Mouse (Mus musculus): Measurements from ENCODE around the gene Adamts16.

The Adamts16 gene

GRCm38 (mm10) chr13:70767462-70767861 is 74.1 kb downstream of the Adamts16 start:
- in situ Hi-C loops (cut with MboI, MseI): no loop called here

- in situ Hi-C loops (cut with MboI, MseI): no loop called here
These were observed 76.9 kb downstream of the Adamts16 start for GRCm38 (mm10) chr13:70764682-70765081.

- in situ Hi-C loops (cut with MboI, MseI): no loop called here
These were observed 79.0 kb downstream of the Adamts16 start for GRCm38 (mm10) chr13:70762586-70762985.

- in situ Hi-C loops (cut with MboI, MseI): no loop called here
These were observed 80.3 kb downstream of the Adamts16 start for GRCm38 (mm10) chr13:70761312-70761711.

GRCm38 (mm10) chr13:70760186-70760585 is 81.4 kb downstream of the Adamts16 start:
- in situ Hi-C loops (cut with MboI, MseI): no loop called here

- in situ Hi-C loops (cut with MboI, MseI): no loop called here
These were observed 95.2 kb downstream of the Adamts16 start for GRCm38 (mm10) chr13:70746294-70747008.

- in situ Hi-C loops (cut with MboI, MseI): no loop called here
These were observed 97.1 kb downstream of the Adamts16 start for GRCm38 (mm10) chr13:70744416-70745038.

GRCm38 (mm10) chr13:70742693-70743092 is 98.9 kb downstream of the Adamts16 start:
- in situ Hi-C loops (cut with MboI, MseI): no loop called here

GRCm38 (mm10) chr13:70740281-70741240 is 101.0 kb downstream of the Adamts16 start:
- in situ Hi-C loops (cut with MboI, MseI): no loop called here

GRCm38 (mm10) chr13:70738781-70739180 is 102.8 kb downstream of the Adamts16 start:
- in situ Hi-C loops (cut with MboI, MseI): no loop called here

- in situ Hi-C loops (cut with MboI, MseI): no loop called here
These were observed 105.2 kb downstream of the Adamts16 start for GRCm38 (mm10) chr13:70736409-70736808.

- in situ Hi-C loops (cut with MboI, MseI): no loop called here
These were observed 107.0 kb downstream of the Adamts16 start for GRCm38 (mm10) chr13:70734640-70735039.

- in situ Hi-C loops (cut with MboI, MseI): no loop called here
These were observed 107.7 kb downstream of the Adamts16 start for GRCm38 (mm10) chr13:70733911-70734310.

GRCm38 (mm10) chr13:70733206-70733605 is 108.4 kb downstream of the Adamts16 start:
- in situ Hi-C loops (cut with MboI, MseI): no loop called here

- in situ Hi-C loops (cut with MboI, MseI): no loop called here
These were observed 108.8 kb downstream of the Adamts16 start for GRCm38 (mm10) chr13:70732781-70733180.

GRCm38 (mm10) chr13:70731349-70731748 is 110.3 kb downstream of the Adamts16 start:
- in situ Hi-C loops (cut with MboI, MseI): no loop called here

- in situ Hi-C loops (cut with MboI, MseI): no loop called here
These were observed 111.6 kb downstream of the Adamts16 start for GRCm38 (mm10) chr13:70729996-70730395.

- in situ Hi-C loops (cut with MboI, MseI): no loop called here
These were observed 115.4 kb downstream of the Adamts16 start for GRCm38 (mm10) chr13:70726249-70726648.

- in situ Hi-C loops (cut with MboI, MseI): no loop called here
These were observed 117.0 kb downstream of the Adamts16 start for GRCm38 (mm10) chr13:70724635-70725034.

GRCm38 (mm10) chr13:70724108-70724622 is 117.4 kb downstream of the Adamts16 start:
- in situ Hi-C loops (cut with MboI, MseI): no loop called here

- in situ Hi-C loops (cut with MboI, MseI): no loop called here
These were observed 121.6 kb downstream of the Adamts16 start for GRCm38 (mm10) chr13:70719994-70720393.

GRCm38 (mm10) chr13:70718814-70719213 is 122.8 kb downstream of the Adamts16 start:
- in situ Hi-C loops (cut with MboI, MseI): no loop called here
